Mouse (Mus musculus): Measurements from ENCODE around the gene Asb6.
A peak's percentile ranks its signal among the peaks of the same experiment; 100 is the strongest.

The Asb6 gene

DNA sequence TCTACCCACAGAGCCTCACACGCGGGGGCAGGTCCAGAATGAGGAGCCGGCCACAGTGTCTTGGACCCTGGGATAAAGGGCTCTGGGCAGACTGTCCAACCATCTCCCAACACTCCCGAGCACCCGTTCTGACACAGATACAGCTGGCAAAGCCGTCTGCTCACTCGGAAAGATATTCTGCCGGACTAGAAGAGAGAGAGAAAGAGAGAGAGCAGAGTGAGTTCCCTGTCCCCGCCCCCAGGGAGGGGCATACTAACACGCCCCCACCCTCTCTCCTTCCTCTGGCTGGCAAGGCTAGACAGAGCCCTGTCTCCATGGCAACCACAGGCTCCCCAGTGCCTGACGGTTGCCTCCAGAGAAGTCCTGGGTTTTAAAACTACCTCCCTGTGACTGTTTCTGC is 33.8 kb downstream of the Asb6 start:
- no peak for DNase-seq (ENCODE audit: low read depth, low spot score)

- no peak for DNase-seq (ENCODE audit: low read depth, low spot score)
Observed at GRCm38 (mm10) chr2:30795889-30796275, 34.3 kb downstream of the Asb6 start.

DNA sequence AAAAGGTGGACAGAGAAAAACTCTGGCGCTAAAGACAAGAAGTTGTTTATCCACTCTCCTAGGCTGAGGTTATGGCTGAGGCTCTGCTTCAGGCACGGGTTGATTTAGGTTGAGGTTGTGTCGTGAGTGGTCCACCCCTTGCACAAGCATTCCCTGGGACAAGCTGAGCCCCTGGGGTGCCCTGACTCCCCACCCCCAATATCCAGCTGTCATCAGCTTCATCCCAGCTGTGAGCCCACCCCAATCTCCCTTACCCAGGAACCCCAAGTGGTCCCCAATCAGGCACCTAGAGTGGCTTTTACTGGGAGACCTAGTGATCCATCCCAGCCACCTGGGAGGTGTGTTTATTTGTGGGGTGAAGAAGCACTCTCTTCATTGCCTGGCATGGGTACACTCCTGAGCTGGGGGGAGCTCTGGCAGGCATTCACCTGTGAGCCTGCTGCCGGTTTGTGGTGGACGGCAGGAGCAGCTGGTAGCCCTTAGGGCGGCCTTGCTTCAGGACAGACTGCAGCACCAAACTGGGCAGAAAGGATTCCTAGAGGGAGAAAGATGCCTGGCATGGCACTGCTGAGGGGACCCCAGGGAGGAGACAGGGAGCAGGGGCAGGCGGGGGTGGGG is 34.8 kb downstream of the Asb6 start:
- no peak for DNase-seq (ENCODE audit: low read depth, low spot score)

GRCm38 (mm10) chr2:30794179-30795108 is 35.7 kb downstream of the Asb6 start:
- no peak for DNase-seq (ENCODE audit: low read depth, low spot score)

DNA sequence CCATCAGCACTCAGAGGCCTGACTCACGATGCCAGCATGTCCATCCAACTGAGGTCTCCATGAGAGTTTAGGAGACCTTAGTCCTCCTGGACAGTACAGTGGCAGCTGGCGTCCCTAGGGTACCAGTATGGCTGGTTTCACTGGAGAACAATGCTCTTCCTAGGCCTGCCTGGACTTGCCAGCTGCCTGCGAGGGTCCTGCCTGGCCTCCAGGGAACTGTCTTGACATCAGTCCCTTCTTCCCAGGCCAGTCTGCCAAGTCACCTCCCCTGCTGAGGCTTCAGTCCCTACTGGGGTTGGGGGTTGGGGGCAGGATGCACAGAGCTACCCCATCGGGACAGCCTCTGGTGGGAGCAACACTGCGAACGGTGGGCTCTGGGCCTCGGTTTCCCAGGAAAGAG is 38.1 kb downstream of the Asb6 start:
- DNase-seq (ENCODE audit: low read depth, low spot score), result no peak

DNA sequence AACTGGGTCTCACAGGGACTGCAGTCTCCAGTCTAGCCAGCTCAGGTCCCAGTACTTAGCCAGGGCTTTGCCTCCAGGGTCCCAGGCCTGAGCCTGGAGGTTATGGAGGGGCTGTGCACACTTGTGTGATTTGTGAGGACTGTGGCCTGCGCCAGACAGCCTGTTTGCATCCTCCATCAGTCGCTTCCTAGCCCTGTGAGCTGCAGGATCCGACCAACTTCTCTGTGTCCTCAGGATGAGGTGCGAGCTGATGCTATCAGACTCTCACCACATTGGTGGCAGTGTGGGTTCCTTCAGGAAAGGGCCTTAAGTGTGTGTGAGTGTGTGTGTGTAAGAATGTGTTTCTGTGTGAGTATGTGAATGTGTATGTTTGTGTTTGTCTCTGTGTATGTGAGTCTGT is 42.7 kb downstream of the Asb6 start:
- DNase-seq (ENCODE audit: low read depth, low spot score), result no peak

GRCm38 (mm10) chr2:30784078-30784994 is 45.8 kb downstream of the Asb6 start:
- no peak for DNase-seq (ENCODE audit: low read depth, low spot score)

DNA sequence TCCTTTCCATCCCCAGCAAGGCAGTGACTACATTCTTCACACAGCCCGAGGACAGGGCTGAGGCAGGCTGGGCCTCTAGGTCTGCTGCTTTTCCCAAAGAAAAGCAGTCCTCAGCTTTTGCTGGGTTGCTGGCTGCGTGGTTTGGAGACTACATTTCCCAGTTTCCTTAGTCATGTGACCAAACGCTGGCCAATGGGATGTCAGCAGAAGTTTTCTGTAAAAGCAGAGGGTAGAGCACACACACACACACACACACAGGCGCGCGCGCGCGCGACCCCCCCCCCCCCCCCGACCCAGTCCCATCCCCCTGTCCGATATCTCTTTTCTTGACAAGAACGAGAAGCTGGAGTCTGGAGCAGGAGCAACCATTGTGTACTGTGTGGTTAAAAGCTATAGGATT is 46.8 kb downstream of the Asb6 start:
- no peak for DNase-seq (ENCODE audit: low read depth, low spot score)

DNA sequence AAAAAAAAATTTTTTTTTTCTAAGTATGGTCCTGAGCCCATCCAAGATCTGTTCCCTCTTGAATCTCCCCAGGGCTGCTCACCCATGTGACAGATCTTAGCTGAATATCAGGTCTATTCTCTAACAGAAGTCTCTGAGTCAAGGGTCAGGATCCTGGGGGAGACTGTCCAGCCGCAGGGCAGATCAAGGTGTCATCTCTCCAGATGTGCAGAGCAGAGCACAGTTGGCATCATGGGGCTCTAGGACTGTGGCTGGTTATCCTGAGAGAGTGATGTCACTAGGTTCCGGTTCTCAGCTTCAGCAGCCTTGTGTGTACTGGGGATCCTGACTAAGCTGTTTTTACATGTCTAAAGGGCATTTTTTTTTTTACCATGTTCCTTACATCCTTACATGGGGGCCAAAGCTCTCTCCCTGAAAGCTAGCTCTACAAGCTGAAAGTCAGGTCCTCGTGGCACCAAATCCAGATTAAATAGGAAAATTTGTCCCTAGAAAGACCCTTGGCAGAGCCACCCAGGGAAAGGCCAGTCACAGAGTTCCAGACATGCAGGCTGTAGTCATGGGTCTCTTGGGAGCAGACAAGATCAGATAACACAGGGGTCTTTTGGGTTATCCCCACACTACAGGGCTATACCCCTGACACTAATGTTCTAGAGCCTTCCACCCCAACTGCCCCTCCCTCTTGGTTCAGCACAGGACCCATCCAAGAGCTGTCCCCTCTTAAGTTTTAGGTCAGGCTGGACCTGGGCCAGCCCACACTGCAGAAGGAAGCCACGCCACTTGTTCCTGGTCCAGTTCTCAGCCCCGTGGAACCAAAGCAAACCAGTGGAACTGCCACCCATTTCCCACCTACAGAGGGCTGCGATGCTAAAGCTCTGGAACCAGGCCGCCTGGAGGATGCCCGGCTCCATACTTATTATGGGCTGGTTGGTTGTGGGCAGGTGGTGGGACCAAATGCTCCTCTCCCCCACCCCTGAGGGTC is 47.5 kb downstream of the Asb6 start:
- no peak for DNase-seq (ENCODE audit: low read depth, low spot score)

- peak; percentile 96 for DNase-seq (ENCODE audit: low read depth, low spot score)
Observed at GRCm38 (mm10) chr2:30779241-30779640, 50.9 kb downstream of the Asb6 start.

DNA sequence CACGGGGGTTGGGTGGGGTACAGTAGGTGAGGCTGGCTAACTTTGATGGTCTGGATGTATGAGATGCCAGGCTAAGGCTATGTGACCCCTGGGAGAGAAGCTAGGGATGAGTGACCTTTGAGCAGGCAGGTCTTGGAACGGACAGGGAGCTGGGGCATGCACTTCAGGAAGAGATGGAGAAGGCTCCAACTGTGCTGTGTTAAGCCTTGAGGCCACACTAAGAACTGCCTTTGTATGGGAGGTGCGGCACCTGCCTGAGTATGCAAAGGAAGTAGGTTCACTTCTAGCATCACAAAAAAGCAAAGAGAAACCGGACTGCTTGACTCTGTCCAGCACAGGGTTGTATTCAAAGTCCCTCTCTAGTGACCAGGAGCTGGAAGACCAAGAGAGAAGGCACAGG is 51.9 kb downstream of the Asb6 start:
- no peak for DNase-seq (ENCODE audit: low read depth, low spot score)

- no peak for DNase-seq (ENCODE audit: low read depth, low spot score)
Observed at GRCm38 (mm10) chr2:30777266-30777665, 52.9 kb downstream of the Asb6 start.

DNA sequence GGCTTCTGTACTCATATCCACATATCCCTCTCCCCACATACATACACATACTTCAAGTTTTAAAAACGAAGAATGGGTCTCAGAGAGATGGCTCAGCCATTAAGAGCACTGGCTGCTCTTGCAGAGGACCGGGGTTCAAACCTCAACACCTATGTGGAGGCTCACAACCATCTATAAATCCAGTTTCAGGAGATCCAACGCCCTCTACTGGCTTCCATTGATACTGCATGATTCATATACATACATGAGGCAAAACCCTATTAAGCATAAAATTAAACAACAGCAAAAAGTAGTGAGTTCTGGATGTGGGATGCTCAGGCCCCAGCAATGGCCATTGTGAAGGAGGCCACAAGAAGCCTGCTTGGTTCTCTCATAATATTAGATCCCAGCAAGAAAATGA is 54.2 kb downstream of the Asb6 start:
- no peak for DNase-seq (ENCODE audit: low read depth, low spot score)

- no peak for DNase-seq (ENCODE audit: low read depth, low spot score)
Observed at GRCm38 (mm10) chr2:30773313-30774005, 56.7 kb downstream of the Asb6 start.
